Mouse (Mus musculus) forebrain, postnatal 0 days (tissue): ENCODE measurements around the gene Kcnq5. TPM values are rescaled to one million over a fixed set of nuclear protein-coding genes. Genes with fewer than 3 reads are reported as not detected.
"Not testable (repeated sequence)": the region's sequence is repeated elsewhere in the genome, so short reads cannot be mapped to it uniquely, and the experiment has no call there.

Experiments
- ATAC-seq: fragments of 200-750 bp; cut with Nextera tagmentation; 2 replicates; pipeline ENCODE4 v1.8.0; 2017; ENCODE audit warnings: mild to moderate bottlenecking, moderate library complexity
- DNase-seq: peaks from one replicate; pipeline ENCODE4 v3.0.0-alpha.2; 2015
- H3K27ac ChIP-seq: fragments of 300-500 bp; sonication (generic); 2 replicates; pipeline ENCODE4 v1.5.1; 2014; ENCODE audit warnings: low read depth, mild to moderate bottlenecking, antibody characterized with exemption, low read length, moderate library complexity, mixed read lengths
- H3K27me3 ChIP-seq: fragments of 300-500 bp; sonication (generic); 2 replicates; pipeline ENCODE4 v1.6.1; 2014; ENCODE audit warnings: mild to moderate bottlenecking, low read length, mixed read lengths; ENCODE audit not compliant: insufficient read depth
- H3K36me3 ChIP-seq: fragments of 300-500 bp; sonication (generic); 2 replicates; pipeline ENCODE4 v1.6.1; 2014; ENCODE audit warnings: mild to moderate bottlenecking, moderate library complexity; ENCODE audit not compliant: insufficient read depth
- H3K4me1 ChIP-seq: fragments of 300-500 bp; sonication (generic); 2 replicates; pipeline ENCODE4 v1.6.1; 2014; ENCODE audit warnings: antibody characterized with exemption; ENCODE audit not compliant: insufficient read depth
- H3K4me2 ChIP-seq: fragments of 300-500 bp; sonication (generic); 2 replicates; pipeline ENCODE4 v1.6.1; 2014; ENCODE audit warnings: low read depth, mild to moderate bottlenecking, moderate library complexity
- H3K4me3 ChIP-seq: fragments of 300-500 bp; sonication (generic); 2 replicates; pipeline ENCODE4 v1.5.1; 2014; ENCODE audit warnings: low read depth, low read length, mixed read lengths
- H3K9ac ChIP-seq: fragments of 300-500 bp; sonication (generic); 2 replicates; pipeline ENCODE4 v1.6.1; 2014; ENCODE audit warnings: mild to moderate bottlenecking
- H3K9me3 ChIP-seq: fragments of 300-500 bp; sonication (generic); 2 replicates; pipeline ENCODE4 v1.6.1; 2016; ENCODE audit warnings: low read length
- CTCF ChIP-seq: sonication (generic); IDR thresholded peaks from 2 replicates; pipeline ENCODE4 v1.5.1; 2016; ENCODE audit warnings: antibody characterized with exemption, control low read depth, low read depth
- WGBS: fragments of 180-500 bp; shearing (Covaris S2); extraction: QIAGEN DNeasy Blood & Tissue Kit; methylation state at CpG from one replicate; pipeline ENCODE4 v1.1.7; 2014; 5-methylcytosine and 5-hydroxymethylcytosine counted together
- polyA plus RNA-seq: library from polyadenylated mRNA; unstranded; fragments of >200 nt; fragmentation: Nextera tagmentation; extraction: Ambion mirVana; gene quantifications from 2 replicates; pipeline ENCODE4 v1.2.1, GENCODE M21; 2015
- total RNA-seq: library from RNA; depleted of rRNA; stranded (reverse); fragments of >200 nt; gene quantifications from 2 replicates; pipeline ENCODE4 v1.2.3, GENCODE M21; 2014

Kcnq5 gene
- total and polyA plus RNA-seq, 2 experiments from 2014 or later, result 3.4 to 17.7 TPM

GRCm38 (mm10) chr1:21613933-21614332 lies 347.8 kb downstream of the Kcnq5 start:
- DNase-seq, result no peak
- Histone ChIP-seq H3K4me3 (no peak overlapping the region), H3K27ac (no peak overlapping the region), H3K9me3 (no peaks in the 10 kb centered on the region), H3K36me3 (no peaks in the 10 kb centered on the region), H3K4me1 (no peaks in the 10 kb centered on the region), H3K27me3 (no peaks in the 10 kb centered on the region), H3K4me2 (no peak overlapping the region), H3K9ac (no peak overlapping the region)
- 81% methylated on average over 2 of the region's 2 CpGs for WGBS
- ATAC-seq, result no peak
- no peak for TF ChIP-seq CTCF

- Histone ChIP-seq H3K4me1 (no peaks in the 10 kb centered on the region), H3K36me3 (no peaks in the 10 kb centered on the region), H3K4me3 (no peak overlapping the region), H3K4me2 (no peak overlapping the region), H3K27ac (no peak overlapping the region), H3K27me3 (no peaks in the 10 kb centered on the region), H3K9ac (no peak overlapping the region), H3K9me3 (no peaks in the 10 kb centered on the region)
- no peak for ATAC-seq
- no peak for DNase-seq
- no peak for TF ChIP-seq CTCF
- WGBS, result 85% methylated on average over 4 of the region's 4 CpGs
Measured at GRCm38 (mm10) chr1:21604003-21604402, 357.7 kb downstream of the Kcnq5 start.

GRCm38 (mm10) chr1:21602567-21602966 lies 359.2 kb downstream of the Kcnq5 start:
- no peaks in the 10 kb centered on the region for H3K9me3 ChIP-seq
- DNase-seq, result no peak
- TF ChIP-seq CTCF, result no peak
- H3K36me3 ChIP-seq, result no peaks in the 10 kb centered on the region
- no peaks in the 10 kb centered on the region for H3K4me1 ChIP-seq
- no peak overlapping the region for H3K4me3 ChIP-seq
- ATAC-seq, result no peak
- H3K9ac ChIP-seq, result no peak overlapping the region
- H3K27ac ChIP-seq, result no peak overlapping the region
- H3K27me3 ChIP-seq, result no peaks in the 10 kb centered on the region
- no peak overlapping the region for H3K4me2 ChIP-seq

- no peak for TF ChIP-seq CTCF
- no peak overlapping the region for H3K27ac ChIP-seq
- no peak overlapping the region for H3K4me3 ChIP-seq
Measured at GRCm38 (mm10) chr1:21600606-21601005, 361.1 kb downstream of the Kcnq5 start.

GRCm38 (mm10) chr1:21593872-21594271 lies 367.9 kb downstream of the Kcnq5 start:
- no peak overlapping the region for H3K4me3 ChIP-seq
- no peaks in the 10 kb centered on the region for H3K36me3 ChIP-seq
- no peak for ATAC-seq
- no peaks in the 10 kb centered on the region for H3K27me3 ChIP-seq
- H3K4me1 ChIP-seq, result no peaks in the 10 kb centered on the region
- 49% methylated on average over 4 of the region's 4 CpGs for WGBS
- H3K9ac ChIP-seq, result no peak overlapping the region
- DNase-seq, result no peak
- TF ChIP-seq CTCF, result no peak
- H3K9me3 ChIP-seq, result no peaks in the 10 kb centered on the region
- H3K4me2 ChIP-seq, result no peak overlapping the region
- no peak overlapping the region for H3K27ac ChIP-seq

More at GRCm38 (mm10) chr1:21600606-21601005, 361.1 kb downstream of the Kcnq5 start:
- DNase-seq (peak; percentile 13), ATAC-seq (no peak)
- 45% methylated on average over 4 of the region's 4 CpGs for WGBS
- Histone ChIP-seq H3K4me1 (no peaks in the 10 kb centered on the region), H3K27me3 (no peaks in the 10 kb centered on the region), H3K4me2 (no peak overlapping the region), H3K36me3 (no peaks in the 10 kb centered on the region), H3K9ac (no peak overlapping the region), H3K9me3 (no peaks in the 10 kb centered on the region)

- not testable (repeated sequence) for H3K27me3 ChIP-seq, H3K36me3 ChIP-seq, H3K27ac ChIP-seq, ATAC-seq, H3K4me1 ChIP-seq, H3K4me3 ChIP-seq, H3K9me3 ChIP-seq, H3K9ac ChIP-seq, DNase-seq, H3K4me2 ChIP-seq
- WGBS, result 99% methylated on average over 2 of the region's 2 CpGs
Measured at GRCm38 (mm10) chr1:21567397-21567796, 394.3 kb downstream of the Kcnq5 start.

- TF ChIP-seq CTCF, result no peak
- H3K4me3 ChIP-seq, result no peak overlapping the region
- H3K4me2 ChIP-seq, result no peak overlapping the region
- DNase-seq, result no peak
- no peaks in the 10 kb centered on the region for H3K4me1 ChIP-seq
- no peaks in the 10 kb centered on the region for H3K9me3 ChIP-seq
- H3K27me3 ChIP-seq, result no peaks in the 10 kb centered on the region
- no peak overlapping the region for H3K9ac ChIP-seq
- H3K36me3 ChIP-seq, result no peaks in the 10 kb centered on the region
- 56% methylated on average over 6 of the region's 6 CpGs for WGBS
- ATAC-seq, result no peak
- H3K27ac ChIP-seq, result no peak overlapping the region
Measured at GRCm38 (mm10) chr1:21554630-21555029, 407.1 kb downstream of the Kcnq5 start.

- Histone ChIP-seq H3K9ac (no peak overlapping the region), H3K9me3 (no peaks in the 10 kb centered on the region), H3K4me1 (no peaks in the 10 kb centered on the region), H3K4me3 (no peak overlapping the region), H3K36me3 (no peaks in the 10 kb centered on the region), H3K27me3 (no peaks in the 10 kb centered on the region), H3K27ac (no peak overlapping the region), H3K4me2 (no peak overlapping the region)
- ATAC-seq (no peak), DNase-seq (no peak)
- 97% methylated on average over 2 of the region's 2 CpGs for WGBS
- TF ChIP-seq CTCF, result no peak
Measured at GRCm38 (mm10) chr1:21552715-21553114, 409.0 kb downstream of the Kcnq5 start.
